Mouse (Mus musculus) spleen, embryonic (tissue): ENCODE results near the gene Acyp1.

ENCODE experiments used
- CTCF ChIA-PET: fragments of 350-600 bp; sonication (Branson Sonifier 250); formaldehyde crosslinking; loops from one replicate; lab custom pipeline; 2022; lab: Charles Lee

Acyp1 gene

GRCm38 (mm10) chr12:85287809-85288485 is at the start of gene Acyp1:
TSS of gene Acyp1 (minus strand) at chr12:85288438.
- CTCF ChIA-PET = no interaction called here

- CTCF ChIA-PET = interaction anchor here (0.6 to 2.0 kb wide), 6 partner anchors 82 to 1308 kb away, joined by 5 to 14 read pairs (median 7); no protein-coding TSS in a partner anchor
Observed at GRCm38 (mm10) chr12:85337567-85338311, 49.5 kb upstream of the Acyp1 start.

- CTCF ChIA-PET = no interaction called here
Observed at GRCm38 (mm10) chr12:85330153-85330552, 41.9 kb upstream of the Acyp1 start.

- CTCF ChIA-PET = no interaction called here
Observed at GRCm38 (mm10) chr12:85308651-85309050, 20.4 kb upstream of the Acyp1 start.

GRCm38 (mm10) chr12:85305247-85305892 is 17.1 kb upstream of the Acyp1 start:
- CTCF ChIA-PET = interaction anchor here (0.6 to 1.8 kb wide), 7 partner anchors 20 to 137 kb away, joined by 3 to 5 read pairs (median 4); partner anchors contain the start of gene Eif2b2

GRCm38 (mm10) chr12:85304725-85305124 is 16.5 kb upstream of the Acyp1 start:
- CTCF ChIA-PET = interaction anchor here (1.1 to 1.8 kb wide), 3 partner anchors 85 to 134 kb away, joined by 3 to 5 read pairs (median 5); partner anchors contain the start of gene Eif2b2

GRCm38 (mm10) chr12:85303256-85303655 is 15.0 kb upstream of the Acyp1 start:
- CTCF ChIA-PET = interaction anchor here (0.7 kb wide), 1 partner anchor 184 kb away, joined by 5 read pairs; no protein-coding TSS in a partner anchor

- CTCF ChIA-PET = no interaction called here
Observed at GRCm38 (mm10) chr12:85298835-85299180, 10.6 kb upstream of the Acyp1 start.

GRCm38 (mm10) chr12:85298127-85298834 is 10.0 kb upstream of the Acyp1 start:
- CTCF ChIA-PET = no interaction called here

- CTCF ChIA-PET = no interaction called here
Observed at GRCm38 (mm10) chr12:85297345-85297997, 9.2 kb upstream of the Acyp1 start.

- CTCF ChIA-PET = no interaction called here
Observed at GRCm38 (mm10) chr12:85296915-85297314, 8.7 kb upstream of the Acyp1 start.

- CTCF ChIA-PET = interaction anchor here (0.7 kb wide), 1 partner anchor 44 kb away, joined by 18 read pairs; the partner anchor contains the start of gene Nek9
Observed at GRCm38 (mm10) chr12:85295506-85295905, 7.3 kb upstream of the Acyp1 start.

GRCm38 (mm10) chr12:85292906-85293305 is 4.7 kb upstream of the Acyp1 start:
- CTCF ChIA-PET = no interaction called here

GRCm38 (mm10) chr12:85292288-85292687 is 4.0 kb upstream of the Acyp1 start:
- CTCF ChIA-PET = no interaction called here

- CTCF ChIA-PET = no interaction called here
Observed at GRCm38 (mm10) chr12:85291541-85291940, 3.3 kb upstream of the Acyp1 start.

GRCm38 (mm10) chr12:85290633-85291032 is 2.4 kb upstream of the Acyp1 start:
- CTCF ChIA-PET = no interaction called here

- CTCF ChIA-PET = interaction anchor here (0.7 kb wide), 1 partner anchor 175 kb away, joined by 6 read pairs; no protein-coding TSS in a partner anchor
Observed at GRCm38 (mm10) chr12:85289157-85290000, 1.1 kb upstream of the Acyp1 start.

GRCm38 (mm10) chr12:85288486-85289156 is 383 bp upstream of the Acyp1 start, which contains the start of gene Zc2hc1c:
TSS of gene Zc2hc1c (plus strand) at chr12:85288591.
- CTCF ChIA-PET = no interaction called here

GRCm38 (mm10) chr12:85286941-85287340 is 1.3 kb downstream of the Acyp1 start:
- CTCF ChIA-PET = interaction anchor here (0.6 kb wide), 2 partner anchors 337 to 589 kb away, joined by 3 to 5 read pairs; no protein-coding TSS in a partner anchor
